Mouse (Mus musculus) hindbrain, embryonic 12.5 days (tissue): Measurements from ENCODE around the gene Faim. TPM values are rescaled to one million over a fixed set of nuclear protein-coding genes. Genes with fewer than 3 reads are reported as not detected.

Experiments
- ATAC-seq: fragments of 200-750 bp; cut with Nextera tagmentation; 2 replicates; pipeline ENCODE4 v1.8.0; 2017; ENCODE audit warnings: moderate TSS enrichment; ENCODE audit not compliant: low FRiP score
- H3K27ac ChIP-seq: fragments of 300-500 bp; sonication (generic); 2 replicates; pipeline ENCODE4 v1.5.1; 2016; ENCODE audit warnings: mild to moderate bottlenecking
- H3K27me3 ChIP-seq: fragments of 300-500 bp; sonication (generic); 2 replicates; pipeline ENCODE4 v1.6.1; 2016; ENCODE audit warnings: mild to moderate bottlenecking
- H3K36me3 ChIP-seq: fragments of 300-500 bp; sonication (generic); 2 replicates; pipeline ENCODE4 v1.6.1; 2016; ENCODE audit warnings: mild to moderate bottlenecking
- H3K4me1 ChIP-seq: fragments of 300-500 bp; sonication (generic); 2 replicates; pipeline ENCODE4 v1.6.1; 2016
- H3K4me2 ChIP-seq: fragments of 300-500 bp; sonication (generic); replicated peaks from 2 replicates; pipeline ENCODE4 v1.6.1; 2016; ENCODE audit warnings: mild to moderate bottlenecking
- H3K4me3 ChIP-seq: fragments of 300-500 bp; sonication (generic); 2 replicates; pipeline ENCODE4 v1.5.1; 2016; ENCODE audit warnings: mild to moderate bottlenecking
- H3K9ac ChIP-seq: fragments of 300-500 bp; sonication (generic); 2 replicates; pipeline ENCODE4 v1.6.1; 2016; ENCODE audit warnings: mild to moderate bottlenecking, moderate library complexity
- H3K9me3 ChIP-seq: fragments of 300-500 bp; sonication (generic); replicated peaks from 2 replicates; pipeline ENCODE4 v1.6.1; 2016; ENCODE audit warnings: mild to moderate bottlenecking
- WGBS: fragments of 180-500 bp; shearing (Covaris S2); methylation state at CpG from one replicate; pipeline ENCODE4 v1.1.7; 2016; 5-methylcytosine and 5-hydroxymethylcytosine counted together
- polyA plus RNA-seq: library from polyadenylated mRNA; unstranded; fragments of >200 nt; fragmentation: Nextera tagmentation; extraction: Ambion mirVana; gene quantifications from 2 replicates; pipeline ENCODE4 v1.2.1, GENCODE M21; 2016

The Faim gene
- polyA plus RNA-seq: 85.8 and 87.1 TPM in 2 replicates

DNA sequence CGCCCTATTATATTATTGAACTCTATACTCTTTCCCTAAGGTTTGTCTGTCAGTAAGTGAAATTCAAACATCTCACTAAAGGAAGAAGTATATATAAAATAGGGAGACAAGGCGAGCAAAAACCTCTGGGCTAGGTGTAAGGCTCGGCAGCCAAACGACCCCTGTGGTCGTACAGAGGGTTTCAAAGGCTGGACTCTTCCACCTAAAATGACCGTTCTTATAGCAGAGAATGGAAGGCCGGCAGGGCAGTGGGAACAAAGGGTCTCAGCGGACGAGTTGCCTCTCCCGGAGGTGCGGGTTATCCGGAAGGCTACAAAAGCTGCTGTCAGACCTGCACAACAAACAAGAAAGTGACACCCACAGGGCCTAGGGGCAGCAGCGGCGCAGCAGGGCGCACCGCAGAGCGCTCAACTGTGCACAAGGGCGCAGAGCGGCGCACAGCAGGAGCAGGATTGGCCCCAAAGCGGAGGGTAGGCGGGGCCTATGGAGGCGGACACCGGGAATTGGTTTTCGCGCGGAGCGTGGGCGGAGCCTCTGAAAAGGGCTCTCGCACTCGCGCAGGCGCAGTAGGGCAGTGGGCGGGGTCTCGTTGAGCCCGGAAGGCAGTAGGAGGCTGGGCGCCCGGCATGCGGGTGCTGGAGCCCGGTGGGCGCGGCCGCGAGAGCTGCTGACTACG is at the start of gene Faim:
Faim (plus strand) TSS at position 574 of the 676 bp plus-strand sequence.
- H3K27ac ChIP-seq: peak within 1 kb of the TSS; percentile 85
- no peaks in the 10 kb centered on the region for H3K9me3 ChIP-seq
- H3K27me3 ChIP-seq: peaks cover 12% of the 10 kb centered on the region; the same call in 1 of the 2 replicates
- H3K4me3 ChIP-seq: peak within 1 kb of the TSS; percentile 79
- peaks cover 13% of the 10 kb centered on the region for H3K4me1 ChIP-seq
- ATAC-seq: peak; percentile 98
- WGBS: 1% methylated on average over 45 of the region's 45 CpGs
- peak within 1 kb of the TSS; percentile 82 for H3K9ac ChIP-seq
- no peaks in the 10 kb centered on the region for H3K36me3 ChIP-seq
- H3K4me2 ChIP-seq: peak within 1 kb of the TSS; percentile 93

- H3K36me3 ChIP-seq: no peaks in the 10 kb centered on the region
- WGBS: 11% methylated on average over 2 of the region's 2 CpGs
- peaks cover 4% of the 10 kb centered on the region; the same call in 1 of the 2 replicates for H3K4me1 ChIP-seq
- H3K9ac ChIP-seq: no peak overlapping the region
- no peaks in the 10 kb centered on the region for H3K9me3 ChIP-seq
- H3K27ac ChIP-seq: no peak overlapping the region
- H3K27me3 ChIP-seq: no peaks in the 10 kb centered on the region
- no peak overlapping the region for H3K4me2 ChIP-seq
- no peak for ATAC-seq
- no peak overlapping the region for H3K4me3 ChIP-seq
Measured at GRCm38 (mm10) chr9:98939290-98939689, 46.9 kb upstream of the Faim start.

- Histone ChIP-seq H3K9me3 (no peaks in the 10 kb centered on the region), H3K27me3 (peaks cover 87% of the 10 kb centered on the region), H3K27ac (no peak overlapping the region), H3K4me2 (peak overlapping the region; percentile 42), H3K4me1 (peaks cover 31% of the 10 kb centered on the region), H3K4me3 (no peak overlapping the region), H3K9ac (no peak overlapping the region), H3K36me3 (no peaks in the 10 kb centered on the region)
- 1% methylated on average over 40 of the region's 40 CpGs for WGBS
- ATAC-seq: no peak
Measured at GRCm38 (mm10) chr9:98952171-98953050, 33.8 kb upstream of the Faim start.

DNA sequence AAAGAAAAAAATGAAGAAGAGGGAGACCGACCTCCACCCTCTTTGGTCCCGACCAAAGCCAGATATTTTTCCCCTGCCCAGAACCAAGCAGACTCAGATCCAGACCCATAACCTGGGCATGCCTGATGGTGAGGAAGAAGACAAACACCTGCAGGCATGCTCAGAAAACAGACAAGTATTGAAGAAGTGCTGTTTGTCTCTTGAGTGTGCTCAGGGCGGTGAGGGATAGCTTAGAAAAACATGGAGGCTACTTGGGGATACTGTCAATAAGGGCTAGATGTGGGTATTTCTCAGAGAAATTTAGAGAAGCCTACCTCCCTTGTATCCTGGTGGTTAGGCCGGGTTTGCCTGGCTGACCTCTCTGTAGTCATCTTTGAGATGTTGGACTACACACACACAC is 32.9 kb upstream of the Faim start:
- H3K27ac ChIP-seq: no peak overlapping the region
- H3K27me3 ChIP-seq: peaks cover 85% of the 10 kb centered on the region
- H3K9ac ChIP-seq: no peak overlapping the region
- H3K4me3 ChIP-seq: no peak overlapping the region
- no peaks in the 10 kb centered on the region for H3K36me3 ChIP-seq
- no peaks in the 10 kb centered on the region for H3K9me3 ChIP-seq
- H3K4me2 ChIP-seq: no peak overlapping the region
- no peak for ATAC-seq
- 0% methylated on average over 4 of the region's 4 CpGs for WGBS
- H3K4me1 ChIP-seq: peaks cover 31% of the 10 kb centered on the region

- Histone ChIP-seq H3K4me1 (peaks cover 31% of the 10 kb centered on the region), H3K4me2 (no peak overlapping the region), H3K9ac (no peak overlapping the region), H3K36me3 (no peaks in the 10 kb centered on the region), H3K4me3 (no peak overlapping the region), H3K9me3 (no peaks in the 10 kb centered on the region), H3K27ac (no peak overlapping the region), H3K27me3 (peaks cover 86% of the 10 kb centered on the region)
- WGBS: 4% methylated on average over 9 of the region's 9 CpGs
- ATAC-seq: no peak
Measured at GRCm38 (mm10) chr9:98953830-98954229, 32.3 kb upstream of the Faim start.

- no peaks in the 10 kb centered on the region for H3K9me3 ChIP-seq
- H3K4me3 ChIP-seq: peak overlapping the region; percentile 40
- H3K9ac ChIP-seq: no peak overlapping the region
- H3K36me3 ChIP-seq: no peaks in the 10 kb centered on the region
- 1% methylated on average over 33 of the region's 33 CpGs for WGBS
- H3K4me1 ChIP-seq: peaks cover 31% of the 10 kb centered on the region
- no peak for ATAC-seq
- H3K27ac ChIP-seq: no peak overlapping the region
- peaks cover 86% of the 10 kb centered on the region for H3K27me3 ChIP-seq
- H3K4me2 ChIP-seq: peak overlapping the region; percentile 75
Measured at GRCm38 (mm10) chr9:98954391-98955102, 31.6 kb upstream of the Faim start.

DNA sequence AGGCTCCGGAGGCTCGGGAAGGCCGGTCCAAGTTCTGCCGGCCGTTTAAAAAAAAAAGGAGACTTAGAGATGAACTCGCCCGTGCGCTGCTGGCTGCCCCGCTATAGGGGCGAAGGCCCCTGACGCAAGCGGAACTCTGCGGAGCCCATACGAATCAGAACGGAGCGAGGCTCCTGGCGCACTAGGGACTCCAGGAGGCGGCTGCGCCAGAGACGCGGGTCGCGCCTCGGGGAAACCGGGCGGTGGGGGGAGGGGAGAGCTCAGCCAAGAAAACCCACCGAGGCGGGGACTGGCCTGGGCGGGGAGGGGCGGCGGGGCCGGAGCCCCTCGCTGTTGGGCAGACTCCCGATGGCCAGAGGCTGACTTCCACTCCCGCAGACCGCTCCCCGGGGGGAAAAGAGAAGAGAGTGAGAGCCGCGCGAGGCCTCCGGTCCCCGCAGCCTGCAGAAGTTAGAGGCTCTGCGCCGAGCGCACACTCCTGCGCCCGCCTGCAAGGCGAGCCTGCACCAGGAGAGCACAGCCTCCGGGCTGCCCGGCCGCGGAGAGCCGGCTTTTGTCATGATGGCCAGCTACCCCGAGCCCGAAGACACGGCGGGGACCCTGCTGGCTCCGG is 31.0 kb upstream of the Faim start, which contains the start of gene Foxl2:
Foxl2 (plus strand) TSS at position 186 of the 613 bp plus-strand sequence.
- Histone ChIP-seq H3K36me3 (no peaks in the 10 kb centered on the region), H3K4me2 (peak within 1 kb of the TSS; percentile 75), H3K27me3 (peaks cover 90% of the 10 kb centered on the region), H3K27ac (peak within 1 kb of the TSS; percentile 30), H3K4me3 (peak within 1 kb of the TSS; percentile 40), H3K4me1 (peaks cover 31% of the 10 kb centered on the region), H3K9me3 (no peaks in the 10 kb centered on the region), H3K9ac (peak within 1 kb of the TSS; percentile 59)
- under 1% methylated on average over 54 of the region's 58 CpGs for WGBS
- ATAC-seq: peak; percentile 41

DNA sequence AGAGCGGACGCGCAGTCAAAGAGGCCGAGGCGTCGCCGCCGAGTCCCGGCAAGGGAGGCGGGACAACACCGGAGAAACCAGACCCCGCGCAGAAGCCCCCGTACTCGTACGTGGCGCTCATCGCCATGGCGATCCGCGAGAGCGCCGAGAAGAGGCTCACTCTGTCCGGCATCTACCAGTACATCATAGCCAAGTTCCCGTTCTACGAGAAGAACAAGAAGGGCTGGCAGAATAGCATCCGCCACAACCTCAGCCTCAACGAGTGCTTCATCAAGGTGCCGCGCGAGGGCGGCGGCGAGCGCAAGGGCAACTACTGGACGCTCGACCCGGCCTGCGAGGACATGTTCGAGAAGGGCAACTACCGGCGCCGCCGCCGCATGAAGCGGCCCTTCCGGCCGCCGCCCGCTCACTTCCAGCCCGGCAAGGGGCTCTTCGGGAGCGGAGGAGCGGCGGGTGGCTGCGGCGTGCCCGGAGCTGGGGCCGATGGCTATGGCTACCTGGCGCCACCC is 30.4 kb upstream of the Faim start:
- Histone ChIP-seq H3K4me3 (peak overlapping the region; percentile 40), H3K4me1 (peaks cover 31% of the 10 kb centered on the region), H3K27ac (peak overlapping the region; percentile 30; the same call in 1 of the 2 replicates), H3K4me2 (peak overlapping the region; percentile 75), H3K36me3 (no peaks in the 10 kb centered on the region), H3K9ac (peak overlapping the region; percentile 59), H3K27me3 (peaks cover 90% of the 10 kb centered on the region), H3K9me3 (no peaks in the 10 kb centered on the region)
- under 1% methylated on average over 60 of the region's 60 CpGs for WGBS
- ATAC-seq: peak; percentile 30

DNA sequence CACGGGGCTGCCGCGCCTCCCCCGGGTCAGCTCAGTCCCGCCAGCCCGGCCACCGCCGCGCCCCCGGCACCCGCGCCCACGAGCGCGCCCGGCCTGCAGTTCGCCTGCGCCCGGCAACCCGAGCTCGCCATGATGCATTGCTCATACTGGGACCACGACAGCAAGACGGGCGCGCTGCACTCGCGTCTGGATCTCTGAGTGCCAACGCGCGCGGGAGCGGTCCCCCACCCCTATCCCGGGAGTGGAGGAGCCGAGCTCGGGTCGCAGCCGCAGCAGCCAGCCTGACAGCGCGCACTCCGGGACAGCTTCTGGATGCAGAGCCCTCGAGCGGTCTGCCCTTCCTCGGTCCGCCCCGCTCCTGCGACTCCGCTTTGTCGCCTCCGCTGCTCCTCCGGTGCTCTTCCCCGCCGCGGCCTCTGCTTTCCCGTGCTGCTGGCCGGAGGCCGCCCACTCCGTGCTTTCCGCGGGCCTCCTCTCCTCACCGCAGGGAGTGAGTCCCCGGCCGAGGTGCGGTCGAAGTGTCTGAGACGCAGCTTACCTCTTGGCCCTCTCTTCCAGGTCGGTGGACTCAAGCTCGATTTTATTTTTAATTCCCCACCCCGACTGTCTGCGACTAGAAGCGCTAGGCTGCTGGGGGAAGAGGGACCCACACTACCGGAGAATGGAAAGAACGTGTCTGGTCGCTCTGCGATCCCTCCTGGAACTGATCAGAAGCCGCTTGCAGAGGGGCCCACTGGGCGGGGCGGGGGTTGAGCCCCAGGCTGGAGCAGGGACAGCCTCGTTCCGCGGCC is 29.4 kb upstream of the Faim start:
- Histone ChIP-seq H3K27ac (0 out of 2 replicates have a peak overlapping the region, but pooled peaks have one; percentile 30), H3K4me1 (peaks cover 31% of the 10 kb centered on the region), H3K27me3 (peaks cover 90% of the 10 kb centered on the region), H3K9me3 (no peaks in the 10 kb centered on the region), H3K4me3 (peak overlapping the region; percentile 40), H3K9ac (peak overlapping the region; percentile 54), H3K4me2 (peak overlapping the region; percentile 75), H3K36me3 (no peaks in the 10 kb centered on the region)
- ATAC-seq: peak; percentile 42
- under 1% methylated on average over 78 of the region's 80 CpGs for WGBS

GRCm38 (mm10) chr9:98957751-98958351 is 28.3 kb upstream of the Faim start:
- no peaks in the 10 kb centered on the region for H3K36me3 ChIP-seq
- no peak overlapping the region for H3K4me2 ChIP-seq
- peak overlapping the region; percentile 1; the same call in 1 of the 2 replicates for H3K4me3 ChIP-seq
- ATAC-seq: no peak
- no peaks in the 10 kb centered on the region for H3K9me3 ChIP-seq
- no peak overlapping the region for H3K9ac ChIP-seq
- WGBS: under 1% methylated on average over 23 of the region's 23 CpGs
- peaks cover 26% of the 10 kb centered on the region for H3K4me1 ChIP-seq
- peaks cover 90% of the 10 kb centered on the region for H3K27me3 ChIP-seq
- no peak overlapping the region for H3K27ac ChIP-seq
